Mouse (Mus musculus) hindbrain, embryonic 14.5 days (tissue): ENCODE measurements around the gene Pigm. TPM values are rescaled to one million over a fixed set of nuclear protein-coding genes. Genes with fewer than 3 reads are reported as not detected.

ENCODE experiments used
- ATAC-seq: fragments of 200-750 bp; cut with Nextera tagmentation; 2 replicates; pipeline ENCODE4 v1.8.0; 2017; ENCODE audit warnings: moderate number of reproducible peaks, mild to moderate bottlenecking, moderate TSS enrichment, moderate library complexity; ENCODE audit not compliant: low FRiP score
- DNase-seq: peaks from one replicate; pipeline ENCODE4 v3.0.0-alpha.2; 2015; ENCODE audit warnings: low spot score
- H3K27ac ChIP-seq: fragments of 300-500 bp; sonication (generic); 2 replicates; pipeline ENCODE4 v1.5.1; 2014; ENCODE audit warnings: mild to moderate bottlenecking, moderate library complexity
- H3K27me3 ChIP-seq: fragments of 300-500 bp; sonication (generic); 2 replicates; pipeline ENCODE4 v1.6.1; 2014; ENCODE audit warnings: mild to moderate bottlenecking, low read length, mixed read lengths; ENCODE audit not compliant: control insufficient read depth, insufficient read depth
- H3K36me3 ChIP-seq: fragments of 300-500 bp; sonication (generic); replicated peaks from 2 replicates; pipeline ENCODE4 v1.6.1; 2014; ENCODE audit not compliant: control insufficient read depth, insufficient read depth
- H3K4me1 ChIP-seq: fragments of 300-500 bp; sonication (generic); replicated peaks from 2 replicates; pipeline ENCODE4 v1.6.1; 2014; ENCODE audit warnings: antibody characterized with exemption, low read length, mixed read lengths; ENCODE audit not compliant: control insufficient read depth, insufficient read depth
- H3K4me2 ChIP-seq: fragments of 300-500 bp; sonication (generic); replicated peaks from 2 replicates; pipeline ENCODE4 v1.6.1; 2014; ENCODE audit warnings: mild to moderate bottlenecking, moderate library complexity
- H3K4me3 ChIP-seq: fragments of 300-500 bp; sonication (generic); replicated peaks from 2 replicates; pipeline ENCODE4 v1.5.1; 2014; ENCODE audit warnings: mild to moderate bottlenecking, low read length
- H3K9ac ChIP-seq: fragments of 300-500 bp; sonication (generic); 2 replicates; pipeline ENCODE4 v1.6.1; 2014
- H3K9me3 ChIP-seq: fragments of 300-500 bp; sonication (generic); 2 replicates; pipeline ENCODE4 v1.6.1; 2016; ENCODE audit warnings: low read length; ENCODE audit not compliant: control insufficient read depth
- WGBS: fragments of 180-500 bp; shearing (Covaris S2); extraction: QIAGEN DNeasy Blood & Tissue Kit; methylation state at CpG from one replicate; pipeline ENCODE4 v1.1.7; 2014; 5-methylcytosine and 5-hydroxymethylcytosine counted together
- polyA plus RNA-seq: library from polyadenylated mRNA; unstranded; fragments of >200 nt; fragmentation: Nextera tagmentation; extraction: Ambion mirVana; gene quantifications from 2 replicates; pipeline ENCODE4 v1.2.1, GENCODE M21; 2014

Pigm gene
- polyA plus RNA-seq, 1 experiment from 2014 or later, result 5.6 TPM

DNA sequence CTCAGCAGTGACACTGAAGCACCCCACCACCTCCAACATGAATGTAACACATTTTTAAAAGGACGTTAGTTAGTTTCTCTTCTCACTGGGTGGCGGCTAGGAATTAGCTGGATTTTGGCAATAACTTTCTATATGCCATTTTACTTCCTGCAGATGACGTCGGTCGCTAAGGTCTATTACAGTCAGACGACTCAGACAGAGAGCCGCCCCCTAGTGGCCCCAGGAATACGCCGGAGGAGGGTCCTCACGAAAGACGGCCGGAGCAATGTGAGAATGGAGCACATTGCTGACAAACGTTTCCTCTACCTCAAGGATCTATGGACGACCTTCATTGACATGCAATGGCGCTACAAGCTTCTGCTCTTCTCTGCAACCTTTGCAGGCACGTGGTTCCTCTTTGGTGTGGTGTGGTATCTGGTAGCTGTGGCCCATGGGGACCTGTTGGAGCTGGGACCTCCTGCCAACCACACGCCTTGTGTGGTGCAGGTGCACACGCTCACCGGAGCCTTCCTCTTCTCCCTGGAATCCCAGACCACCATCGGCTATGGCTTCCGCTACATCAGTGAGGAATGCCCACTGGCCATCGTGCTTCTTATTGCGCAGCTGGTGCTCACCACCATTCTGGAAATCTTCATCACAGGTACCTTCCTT is 7.5 kb upstream of the Pigm start:
- peak; percentile 51; the same call in 1 of the 2 replicates for ATAC-seq
- Histone ChIP-seq H3K36me3 (no peaks in the 10 kb centered on the region), H3K27me3 (no peaks in the 10 kb centered on the region), H3K4me3 (no peak overlapping the region), H3K4me1 (no peaks in the 10 kb centered on the region), H3K27ac (no peak overlapping the region), H3K9ac (no peak overlapping the region), H3K4me2 (peak overlapping the region; percentile 31), H3K9me3 (no peaks in the 10 kb centered on the region)
- peak; percentile 61 for DNase-seq
- 30% methylated on average over 23 of the region's 23 CpGs for WGBS

DNA sequence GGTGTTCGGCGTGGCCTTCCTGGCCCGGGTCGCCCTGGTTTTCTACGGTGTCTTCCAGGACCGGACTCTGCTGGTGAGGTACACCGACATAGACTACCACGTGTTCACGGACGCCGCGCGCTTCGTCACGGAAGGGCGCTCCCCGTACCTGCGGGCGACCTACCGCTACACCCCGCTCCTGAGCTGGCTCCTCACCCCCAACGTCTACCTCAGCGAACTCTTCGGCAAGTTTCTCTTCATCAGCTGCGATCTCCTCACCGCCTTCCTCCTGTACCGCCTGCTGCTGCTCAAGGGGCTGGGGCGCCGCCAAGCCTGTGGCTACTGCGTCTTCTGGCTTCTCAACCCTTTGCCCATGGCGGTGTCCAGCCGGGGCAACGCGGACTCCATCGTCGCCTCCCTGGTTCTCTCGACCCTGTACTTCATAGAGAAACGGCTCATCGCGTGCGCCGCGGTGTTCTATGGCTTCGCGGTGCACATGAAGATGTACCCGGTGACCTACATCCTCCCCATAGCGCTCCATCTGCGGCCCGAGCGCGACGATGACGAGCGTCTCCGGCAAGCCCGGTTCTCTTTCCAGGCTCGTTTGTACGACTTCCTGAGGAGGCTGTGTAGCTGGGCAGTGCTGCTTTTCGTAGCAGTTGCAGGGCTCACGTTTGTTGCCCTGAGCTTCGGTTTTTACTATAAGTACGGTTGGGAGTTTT is 562 bp downstream of the Pigm start:
- no peak for DNase-seq
- Histone ChIP-seq H3K36me3 (peaks cover 21% of the 10 kb centered on the region), H3K9ac (peak overlapping the region; percentile 79), H3K9me3 (no peaks in the 10 kb centered on the region), H3K4me1 (peaks cover 34% of the 10 kb centered on the region), H3K4me2 (peak overlapping the region; percentile 97), H3K27ac (peak overlapping the region; percentile 69), H3K27me3 (no peaks in the 10 kb centered on the region), H3K4me3 (peak overlapping the region; percentile 93)
- WGBS, result 3% methylated on average over 62 of the region's 62 CpGs
- ATAC-seq, result 0 out of 2 replicates have a peak, but pooled peaks have one; percentile 4

DNA sequence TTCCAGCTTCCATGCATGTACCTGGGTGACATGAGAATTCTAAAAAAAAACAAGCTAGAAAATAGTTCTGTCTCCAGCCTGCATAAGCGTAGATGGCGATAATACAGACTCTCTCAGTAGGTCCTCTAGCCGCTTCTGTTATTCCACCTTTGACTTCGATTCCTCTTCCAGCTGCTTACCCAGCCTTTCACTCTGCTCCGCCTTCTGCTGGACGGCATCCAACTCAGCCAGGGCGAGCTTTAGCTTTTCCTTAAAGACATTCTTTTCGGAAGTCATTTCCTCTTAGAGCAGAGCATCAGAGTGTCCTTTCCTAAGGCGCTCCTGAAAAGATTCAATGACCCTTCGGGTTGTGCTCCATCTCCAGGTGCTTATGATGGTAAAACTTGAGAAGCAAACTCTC is 3.7 kb downstream of the Pigm start:
- Histone ChIP-seq H3K27me3 (no peaks in the 10 kb centered on the region), H3K4me3 (no peak overlapping the region), H3K27ac (no peak overlapping the region), H3K9me3 (no peaks in the 10 kb centered on the region), H3K4me2 (no peak overlapping the region), H3K9ac (no peak overlapping the region), H3K4me1 (peaks cover 34% of the 10 kb centered on the region), H3K36me3 (peaks cover 23% of the 10 kb centered on the region)
- WGBS, result 74% methylated on average over 10 of the region's 10 CpGs
- DNase-seq (no peak), ATAC-seq (no peak)

DNA sequence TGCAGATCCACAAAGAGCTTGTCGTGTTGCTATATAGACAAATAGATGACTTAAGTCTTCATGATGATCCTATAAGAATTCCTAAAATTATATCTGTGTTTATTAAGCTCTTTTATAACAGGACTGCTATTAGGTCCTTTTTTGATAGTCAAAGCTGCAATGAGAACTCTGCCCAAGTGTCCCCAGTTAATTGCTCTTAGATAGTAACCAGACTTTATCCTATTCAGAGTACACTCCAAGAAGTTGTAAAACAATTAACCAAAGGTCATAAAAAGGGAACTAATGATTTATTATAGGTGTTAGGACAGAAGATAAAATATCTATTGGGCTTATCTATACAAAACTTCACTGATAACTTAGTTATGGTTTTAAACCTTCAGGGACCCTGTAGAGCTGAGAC is 5.7 kb downstream of the Pigm start:
- WGBS, result 93% methylated on average over 1 of the region's 1 CpGs
- Histone ChIP-seq H3K4me1 (peaks cover 23% of the 10 kb centered on the region), H3K36me3 (peaks cover 23% of the 10 kb centered on the region), H3K4me3 (no peak overlapping the region), H3K9me3 (no peaks in the 10 kb centered on the region), H3K27me3 (no peaks in the 10 kb centered on the region), H3K9ac (no peak overlapping the region), H3K4me2 (no peak overlapping the region), H3K27ac (no peak overlapping the region)
- DNase-seq (no peak), ATAC-seq (no peak)

DNA sequence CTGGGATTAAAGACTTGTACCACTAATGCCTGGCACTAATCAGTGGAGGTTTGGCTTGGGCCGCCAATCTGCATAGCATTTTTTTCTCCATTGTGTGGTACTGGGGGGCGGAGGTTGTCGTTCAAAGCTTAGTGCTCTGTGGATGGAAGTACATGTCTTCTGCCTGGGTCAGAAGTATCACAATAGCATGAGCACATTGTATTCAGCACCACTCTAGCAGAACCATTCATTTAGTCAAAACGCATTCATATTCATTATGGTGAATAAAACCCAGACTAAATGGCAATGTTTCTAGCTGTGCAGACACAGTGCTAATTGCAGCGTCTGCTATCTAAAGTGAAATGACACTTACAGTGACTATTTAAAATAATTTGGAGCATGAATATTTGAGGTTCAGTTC is 10.9 kb downstream of the Pigm start:
- Histone ChIP-seq H3K9ac (no peak overlapping the region), H3K4me1 (peaks cover 5% of the 10 kb centered on the region), H3K36me3 (no peaks in the 10 kb centered on the region), H3K4me3 (no peak overlapping the region), H3K27ac (no peak overlapping the region), H3K27me3 (no peaks in the 10 kb centered on the region), H3K4me2 (no peak overlapping the region), H3K9me3 (no peaks in the 10 kb centered on the region)
- 50% methylated on average over 5 of the region's 5 CpGs for WGBS
- ATAC-seq, result no peak
- no peak for DNase-seq

DNA sequence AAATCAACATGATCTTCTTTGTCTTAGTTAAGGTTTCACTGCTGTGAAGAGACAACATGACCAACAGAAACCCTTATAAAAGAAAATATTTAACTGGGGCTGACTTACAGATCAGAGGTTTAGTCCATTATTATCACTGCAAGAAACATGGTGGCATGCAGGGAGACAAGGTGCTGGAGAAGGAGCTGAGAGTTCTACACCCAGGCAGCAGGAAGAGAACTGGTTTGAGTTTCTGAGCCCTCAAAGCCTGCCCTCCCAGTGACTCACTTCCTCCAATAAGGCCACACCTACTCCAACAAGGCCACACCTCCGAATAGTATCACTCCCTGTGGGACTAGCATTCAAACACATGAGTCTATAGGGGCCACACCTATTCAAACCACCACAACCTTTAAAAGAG is 14.4 kb downstream of the Pigm start:
- Histone ChIP-seq H3K27ac (no peak overlapping the region), H3K9ac (no peak overlapping the region), H3K4me3 (no peak overlapping the region), H3K27me3 (no peaks in the 10 kb centered on the region), H3K9me3 (no peaks in the 10 kb centered on the region), H3K4me1 (peaks cover 5% of the 10 kb centered on the region), H3K4me2 (no peak overlapping the region), H3K36me3 (no peaks in the 10 kb centered on the region)
- 75% methylated on average over 1 of the region's 1 CpGs for WGBS
- DNase-seq (no peak), ATAC-seq (no peak)

DNA sequence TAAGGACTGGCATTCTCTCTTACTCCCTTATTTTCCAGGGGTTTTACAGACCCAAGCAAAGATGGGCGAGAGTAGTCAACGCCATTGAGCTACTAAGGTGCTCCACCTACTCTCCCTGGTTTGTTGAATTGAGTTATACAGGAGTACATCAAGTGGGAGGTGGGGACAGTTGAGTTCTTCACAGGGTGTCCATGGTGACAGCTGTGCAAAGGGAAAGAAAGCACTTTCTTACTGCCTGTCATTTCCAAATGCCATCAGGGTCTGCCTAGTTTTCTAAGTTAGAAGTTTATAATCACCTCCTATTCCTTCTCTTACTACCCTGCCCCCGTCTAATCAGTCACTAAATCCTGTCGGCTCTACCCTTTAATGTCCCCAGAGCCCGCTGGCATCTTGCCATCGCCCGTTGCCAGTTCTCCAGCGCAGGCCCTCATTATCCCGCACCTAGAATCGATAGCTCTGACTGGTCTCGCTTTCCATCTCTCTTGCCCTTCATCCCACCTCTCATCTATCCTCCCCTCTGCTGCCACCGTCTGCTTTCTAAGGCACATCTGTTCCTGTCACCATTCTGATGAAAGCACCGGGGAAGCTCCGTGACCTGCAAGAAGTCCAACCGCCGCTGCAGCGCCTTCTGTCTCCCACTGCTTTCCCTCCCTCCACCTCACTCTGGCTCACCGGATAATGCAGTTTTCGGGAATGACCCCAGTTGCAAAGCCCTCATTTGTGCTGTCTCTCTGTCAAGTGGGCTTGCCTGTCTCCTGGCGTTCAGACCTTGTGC is 15.6 kb downstream of the Pigm start:
- Histone ChIP-seq H3K27me3 (no peaks in the 10 kb centered on the region), H3K4me2 (peak overlapping the region; percentile 38), H3K9me3 (no peaks in the 10 kb centered on the region), H3K9ac (peak overlapping the region; percentile 1; the same call in 1 of the 2 replicates), H3K36me3 (no peaks in the 10 kb centered on the region), H3K27ac (0 out of 2 replicates have a peak overlapping the region, but pooled peaks have one; percentile 26), H3K4me1 (peaks cover 5% of the 10 kb centered on the region), H3K4me3 (no peak overlapping the region)
- 20% methylated on average over 20 of the region's 20 CpGs for WGBS
- peak; percentile 72; the same call in 1 of the 2 replicates for ATAC-seq
- peak; percentile 45 for DNase-seq

DNA sequence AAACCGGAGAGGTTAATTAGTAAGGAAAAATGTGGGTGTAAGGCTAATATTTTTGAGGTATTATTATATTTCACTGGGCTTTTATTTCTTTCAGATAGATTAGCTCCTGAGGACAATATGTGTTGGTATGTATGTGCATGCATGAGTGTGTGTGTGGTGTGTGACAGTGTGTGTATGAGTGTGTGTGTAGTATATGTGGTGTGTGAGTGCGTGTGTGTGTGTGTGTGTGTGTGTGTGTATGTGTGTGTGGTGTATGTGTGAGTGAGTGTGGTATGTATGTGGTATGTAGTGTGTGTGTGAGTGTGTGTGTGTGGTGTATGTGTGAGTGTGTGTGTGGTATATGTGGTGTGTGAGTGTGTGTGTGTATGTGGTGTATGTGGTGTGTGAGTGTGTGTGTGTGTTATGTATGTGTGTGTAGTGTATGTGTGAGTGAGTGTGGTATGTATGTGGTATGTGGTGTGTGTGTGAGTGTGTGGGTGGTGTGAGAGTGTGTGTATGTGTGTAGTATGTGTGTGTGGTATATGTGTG is 16.4 kb downstream of the Pigm start:
- ATAC-seq (no peak), DNase-seq (no peak)
- no peaks in the 10 kb centered on the region for H3K36me3 ChIP-seq
- H3K27me3 ChIP-seq, result no peaks in the 10 kb centered on the region
- H3K4me3 ChIP-seq, result no peak overlapping the region
- peak overlapping the region; percentile 38; the same call in 1 of the 2 replicates for H3K4me2 ChIP-seq
- WGBS, result 84% methylated on average over 2 of the region's 2 CpGs
- H3K4me1 ChIP-seq, result peaks cover 5% of the 10 kb centered on the region
- H3K9ac ChIP-seq, result 0 out of 2 replicates have a peak overlapping the region, but pooled peaks have one; percentile 1
- H3K9me3 ChIP-seq, result no peaks in the 10 kb centered on the region
- 0 out of 2 replicates have a peak overlapping the region, but pooled peaks have one; percentile 26 for H3K27ac ChIP-seq

DNA sequence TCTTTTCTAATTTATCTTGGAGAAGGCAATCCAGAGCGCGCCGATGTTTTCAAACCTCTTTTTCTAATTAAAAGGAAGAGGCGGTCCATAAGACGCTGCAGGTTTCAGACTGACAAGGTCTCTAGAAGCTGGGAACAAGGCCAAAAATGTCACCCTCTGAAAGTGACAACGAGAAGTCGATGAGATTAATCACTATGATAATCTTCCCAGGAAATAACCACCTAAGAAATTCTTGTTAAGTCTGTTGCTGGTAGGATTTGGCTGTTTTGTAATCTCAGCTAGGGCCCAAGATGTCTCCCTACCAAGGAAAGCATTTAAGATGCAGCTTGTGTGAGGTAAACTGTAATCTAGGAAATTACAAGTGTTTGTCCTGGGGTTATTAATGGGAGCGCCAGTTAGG is 17.4 kb downstream of the Pigm start:
- H3K27ac ChIP-seq, result no peak overlapping the region
- no peaks in the 10 kb centered on the region for H3K36me3 ChIP-seq
- DNase-seq (no peak), ATAC-seq (no peak)
- H3K9ac ChIP-seq, result no peak overlapping the region
- H3K9me3 ChIP-seq, result no peaks in the 10 kb centered on the region
- H3K4me1 ChIP-seq, result peaks cover 5% of the 10 kb centered on the region
- no peak overlapping the region for H3K4me3 ChIP-seq
- no peak overlapping the region for H3K4me2 ChIP-seq
- no peaks in the 10 kb centered on the region for H3K27me3 ChIP-seq
- WGBS, result 60% methylated on average over 8 of the region's 8 CpGs
